Mouse (Mus musculus): ENCODE results near the gene Cenpt. TPM values are rescaled to one million over a fixed set of nuclear protein-coding genes. Genes with fewer than 3 reads are reported as not detected.

Gene Cenpt
- polyA plus RNA-seq (2016; fragmentation: Nextera tagmentation; extraction: Ambion mirVana): 49.5 and 57.9 TPM in 2 replicates

DNA sequence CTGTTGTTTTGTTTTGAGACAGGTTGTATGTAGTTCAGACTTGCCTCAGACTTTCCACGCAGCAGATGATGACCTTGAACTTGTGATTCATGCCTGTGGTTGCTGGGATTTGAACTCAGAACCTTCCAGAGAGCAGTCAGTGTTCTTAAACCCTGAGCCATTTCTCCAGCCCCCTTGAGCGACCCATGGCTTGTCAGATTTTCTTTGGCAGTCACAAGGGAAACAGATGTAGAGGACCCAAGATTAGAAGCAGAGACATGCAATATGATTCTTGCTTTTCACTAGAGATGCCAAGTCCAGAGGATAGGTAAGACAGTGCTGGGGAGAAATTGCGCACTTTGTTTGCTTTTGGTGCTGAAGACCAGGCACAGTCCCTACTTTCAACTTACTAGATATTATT lies at the start of gene Cenpt:
Cenpt (minus strand) TSS at position 101 of the 400 bp plus-strand sequence.
- H3K27ac ChIP-seq: no peak within 1 kb of the TSS
- H3K4me1 ChIP-seq: peaks cover 48% of the 10 kb centered on the region
- 93% methylated on average over 3 of the region's 3 CpGs for WGBS
- no peaks in the 10 kb centered on the region for H3K27me3 ChIP-seq (ENCODE audit: poor library complexity, severe bottlenecking)
- H3K36me3 ChIP-seq (replicated peaks): peaks cover 28% of the 10 kb centered on the region
- no peaks in the 10 kb centered on the region for H3K9me3 ChIP-seq
- H3K4me3 ChIP-seq: peak within 1 kb of the TSS; percentile 81; the same call in 1 of the 2 replicates
- DNase-seq (ENCODE audit: extremely low spot score, low spot score): no peak

DNA sequence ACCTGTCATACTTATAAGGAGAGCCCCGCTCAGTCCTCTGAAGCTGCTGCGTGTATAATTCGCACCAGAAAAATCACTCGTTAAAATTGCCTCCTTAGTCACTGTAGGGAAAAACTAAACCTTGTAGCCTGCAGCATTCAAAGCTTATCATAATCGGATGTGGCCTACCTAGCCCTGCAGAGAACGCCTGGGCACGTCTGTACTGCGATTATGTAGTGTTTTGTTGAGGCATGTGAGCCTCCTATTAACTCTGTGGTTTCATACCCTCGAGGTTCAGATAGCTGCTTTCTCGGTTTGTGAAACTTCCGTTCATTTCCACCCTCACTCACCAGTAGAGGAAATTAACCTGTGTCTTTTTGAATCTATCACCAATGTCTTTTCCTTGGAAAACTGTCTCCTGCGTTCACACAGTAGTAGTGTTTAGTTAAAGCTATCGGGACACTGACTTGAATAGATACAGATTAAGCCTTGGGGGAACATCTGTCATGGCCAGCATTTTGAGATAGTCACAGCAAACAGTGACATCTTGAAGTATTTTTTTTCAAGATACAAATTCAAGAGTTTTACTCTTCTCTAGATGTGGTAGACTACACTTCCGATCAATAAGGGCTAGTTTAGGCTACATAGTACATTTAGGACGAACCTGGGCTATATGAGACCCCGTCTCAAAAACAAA lies 48.0 kb upstream of the Cenpt start:
- H3K9me3 ChIP-seq: no peaks in the 10 kb centered on the region
- DNase-seq (ENCODE audit: extremely low spot score, low spot score): no peak
- H3K36me3 ChIP-seq (replicated peaks): 0 out of 2 replicates have a peak, but pooled peaks cover 2% of the 10 kb centered on the region
- no peaks in the 10 kb centered on the region for H3K27me3 ChIP-seq (ENCODE audit: poor library complexity, severe bottlenecking)
- peak overlapping the region; percentile 78 for H3K4me3 ChIP-seq
- H3K27ac ChIP-seq: peak overlapping the region; percentile 93
- peaks cover 13% of the 10 kb centered on the region for H3K4me1 ChIP-seq
- WGBS: 41% methylated on average over 16 of the region's 16 CpGs

DNA sequence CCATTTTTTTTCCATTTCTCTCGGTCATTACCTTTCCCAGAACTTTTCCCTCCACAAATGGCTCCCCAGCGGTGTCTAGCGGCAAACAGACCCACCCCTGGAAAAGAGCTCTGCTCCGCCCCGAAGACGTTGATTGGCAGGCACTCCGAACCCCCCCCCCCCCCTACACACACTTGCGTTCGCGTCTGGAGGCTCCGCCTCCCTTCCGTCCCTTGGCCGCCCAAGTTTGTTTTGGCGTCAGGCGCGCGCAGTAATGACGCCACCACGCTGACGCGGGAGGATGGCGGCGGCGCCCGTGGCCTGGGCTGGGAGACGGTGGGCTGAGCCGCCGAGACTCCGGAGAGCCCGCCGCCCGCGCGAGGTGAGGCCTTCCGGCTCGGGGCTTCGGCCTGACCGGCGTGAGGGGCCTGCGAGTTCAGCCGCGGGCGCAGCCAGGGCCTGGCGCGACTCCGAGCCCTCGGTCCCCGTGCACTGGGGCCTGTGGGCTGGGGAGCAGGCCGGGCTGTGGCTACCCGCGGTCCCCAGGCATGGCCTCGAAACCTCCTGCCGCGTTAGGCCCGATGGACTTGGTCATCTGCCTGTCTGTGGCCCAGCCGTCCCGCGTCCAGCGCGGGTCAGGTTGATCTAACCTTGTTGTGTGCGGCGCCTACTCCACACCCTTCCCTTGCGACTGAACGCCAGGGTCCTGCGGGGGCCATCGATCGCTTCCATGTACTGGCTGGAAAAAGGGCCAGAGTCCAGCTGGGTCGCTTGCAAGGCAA lies 47.3 kb upstream of the Cenpt start, which contains the start of gene Pskh1:
Pskh1 (plus strand) TSS at position 262 of the 761 bp plus-strand sequence.
- H3K4me1 ChIP-seq: peaks cover 13% of the 10 kb centered on the region
- peak; percentile 93 for DNase-seq (ENCODE audit: extremely low spot score, low spot score)
- H3K36me3 ChIP-seq (replicated peaks): 0 out of 2 replicates have a peak, but pooled peaks cover 2% of the 10 kb centered on the region
- H3K27me3 ChIP-seq (ENCODE audit: poor library complexity, severe bottlenecking): no peaks in the 10 kb centered on the region
- H3K4me3 ChIP-seq: peak within 1 kb of the TSS; percentile 78
- peak within 1 kb of the TSS; percentile 93 for H3K27ac ChIP-seq
- under 1% methylated on average over 68 of the region's 68 CpGs for WGBS
- no peaks in the 10 kb centered on the region for H3K9me3 ChIP-seq

DNA sequence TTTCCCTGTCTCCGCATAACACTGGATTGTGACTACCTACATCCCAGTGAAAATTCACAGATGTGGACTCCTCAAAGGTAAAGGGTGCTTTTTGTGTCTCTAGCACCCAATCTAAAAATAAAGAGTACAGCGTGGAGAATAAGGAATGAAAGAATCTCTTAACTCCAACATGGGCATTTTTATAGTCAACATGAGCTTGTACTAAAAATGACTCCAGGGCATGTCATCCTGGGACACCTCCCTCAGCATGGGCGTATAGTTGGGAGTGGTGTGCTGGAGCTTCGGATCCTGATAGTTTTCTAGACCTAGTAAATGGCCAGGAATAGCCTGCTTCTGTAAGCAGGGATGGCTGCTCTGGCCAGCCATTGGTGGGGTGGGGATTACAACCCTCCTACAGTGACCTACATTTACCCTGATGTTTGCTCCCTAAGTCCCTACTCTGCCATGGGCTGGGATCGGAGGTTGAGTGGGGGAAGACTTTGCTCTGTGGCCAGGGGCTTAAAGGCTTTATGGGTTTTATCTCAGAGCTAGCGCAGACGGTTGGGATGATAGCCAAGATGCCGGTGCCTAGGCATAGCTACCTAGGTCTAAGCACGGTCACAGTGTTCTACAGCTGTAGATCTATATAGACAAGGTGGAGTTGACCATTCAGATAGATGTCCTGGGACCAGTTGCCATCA lies 44.9 kb upstream of the Cenpt start:
- H3K9me3 ChIP-seq: no peaks in the 10 kb centered on the region
- no peak overlapping the region for H3K4me3 ChIP-seq
- H3K36me3 ChIP-seq (replicated peaks): peaks cover 18% of the 10 kb centered on the region; the same call in 1 of the 2 replicates
- H3K27me3 ChIP-seq (ENCODE audit: poor library complexity, severe bottlenecking): no peaks in the 10 kb centered on the region
- DNase-seq (ENCODE audit: extremely low spot score, low spot score): no peak
- WGBS: 84% methylated on average over 9 of the region's 9 CpGs
- H3K27ac ChIP-seq: no peak overlapping the region
- peaks cover 22% of the 10 kb centered on the region for H3K4me1 ChIP-seq

DNA sequence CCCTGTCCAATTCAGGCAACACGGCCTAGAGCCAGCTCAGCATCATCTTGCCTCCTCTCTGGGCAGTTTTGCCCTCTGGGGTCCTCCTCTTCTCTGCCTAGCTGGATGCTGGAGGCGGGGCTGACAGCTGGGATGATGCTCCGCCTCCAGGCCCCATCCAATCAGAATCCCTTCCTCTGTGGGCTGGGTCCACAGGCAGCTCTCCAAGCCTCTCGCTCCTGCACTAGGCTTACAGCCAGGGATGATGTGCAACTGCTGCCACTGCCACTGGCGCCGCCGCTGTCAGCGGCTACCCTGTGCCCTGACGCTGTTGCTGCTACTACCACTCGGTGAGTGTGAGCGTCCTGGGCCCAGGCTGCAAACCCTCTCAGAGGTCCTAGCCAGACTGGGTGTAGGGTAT lies 40.3 kb upstream of the Cenpt start, which contains the start of gene Nrn1l:
Nrn1l (plus strand) TSS at position 229 of the 400 bp plus-strand sequence.
- 5% methylated on average over 11 of the region's 11 CpGs for WGBS
- peak; percentile 75 for DNase-seq (ENCODE audit: extremely low spot score, low spot score)
- H3K4me1 ChIP-seq: peaks cover 10% of the 10 kb centered on the region
- no peaks in the 10 kb centered on the region for H3K27me3 ChIP-seq (ENCODE audit: poor library complexity, severe bottlenecking)
- 0 out of 2 replicates have a peak within 1 kb of the TSS, but pooled peaks have one; percentile 54 for H3K27ac ChIP-seq
- H3K4me3 ChIP-seq: peak within 1 kb of the TSS; percentile 31
- H3K36me3 ChIP-seq (replicated peaks): peaks cover 64% of the 10 kb centered on the region
- H3K9me3 ChIP-seq: no peaks in the 10 kb centered on the region

DNA sequence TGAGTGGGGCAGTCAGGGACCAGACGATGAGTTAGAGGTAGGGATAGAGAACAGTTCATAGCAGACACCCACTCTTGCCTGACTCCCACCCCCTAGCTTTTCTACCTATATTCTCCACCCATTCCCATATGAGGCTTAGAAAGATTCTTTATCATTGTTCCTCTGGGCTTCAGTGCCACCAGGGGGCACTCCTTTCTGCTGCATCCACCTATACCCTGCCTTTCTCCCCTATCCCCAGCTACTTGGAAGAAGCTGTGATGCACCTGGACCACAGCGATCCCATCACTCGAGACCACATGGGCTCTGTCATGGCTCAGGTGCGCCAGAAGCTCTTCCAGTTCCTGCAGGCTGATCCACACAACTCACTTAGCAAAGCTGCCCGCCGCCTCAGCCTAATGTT lies 39.4 kb upstream of the Cenpt start:
- H3K9me3 ChIP-seq: no peaks in the 10 kb centered on the region
- 91% methylated on average over 6 of the region's 6 CpGs for WGBS
- DNase-seq (ENCODE audit: extremely low spot score, low spot score): no peak
- H3K4me3 ChIP-seq: no peak overlapping the region
- H3K27me3 ChIP-seq (ENCODE audit: poor library complexity, severe bottlenecking): no peaks in the 10 kb centered on the region
- H3K36me3 ChIP-seq (replicated peaks): peaks cover 73% of the 10 kb centered on the region
- no peak overlapping the region for H3K27ac ChIP-seq
- peaks cover 10% of the 10 kb centered on the region for H3K4me1 ChIP-seq

DNA sequence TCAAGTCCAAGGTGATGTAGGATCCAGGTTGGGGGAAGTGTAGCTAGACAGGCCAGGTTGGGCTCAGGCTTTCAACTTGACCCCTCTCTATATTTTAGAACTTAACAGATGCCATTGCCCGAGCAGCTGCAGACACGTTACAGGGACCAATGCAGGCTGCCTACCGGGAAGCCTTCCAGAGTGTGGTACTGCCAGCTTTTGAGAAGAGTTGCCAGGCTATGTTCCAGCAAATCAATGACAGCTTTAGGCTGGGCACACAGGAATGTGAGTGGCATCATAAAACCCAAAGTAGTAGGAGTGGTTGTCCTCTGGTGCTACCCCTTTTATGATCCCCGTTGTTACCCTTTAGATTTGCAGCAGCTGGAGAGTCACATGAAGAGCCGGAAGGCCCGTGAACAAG lies 37.8 kb upstream of the Cenpt start:
- no peaks in the 10 kb centered on the region for H3K27me3 ChIP-seq (ENCODE audit: poor library complexity, severe bottlenecking)
- H3K4me3 ChIP-seq: no peak overlapping the region
- peaks cover 89% of the 10 kb centered on the region for H3K36me3 ChIP-seq (replicated peaks)
- peaks cover 10% of the 10 kb centered on the region for H3K4me1 ChIP-seq
- no peak overlapping the region for H3K27ac ChIP-seq
- DNase-seq (ENCODE audit: extremely low spot score, low spot score): no peak
- no peaks in the 10 kb centered on the region for H3K9me3 ChIP-seq
- 93% methylated on average over 6 of the region's 6 CpGs for WGBS

DNA sequence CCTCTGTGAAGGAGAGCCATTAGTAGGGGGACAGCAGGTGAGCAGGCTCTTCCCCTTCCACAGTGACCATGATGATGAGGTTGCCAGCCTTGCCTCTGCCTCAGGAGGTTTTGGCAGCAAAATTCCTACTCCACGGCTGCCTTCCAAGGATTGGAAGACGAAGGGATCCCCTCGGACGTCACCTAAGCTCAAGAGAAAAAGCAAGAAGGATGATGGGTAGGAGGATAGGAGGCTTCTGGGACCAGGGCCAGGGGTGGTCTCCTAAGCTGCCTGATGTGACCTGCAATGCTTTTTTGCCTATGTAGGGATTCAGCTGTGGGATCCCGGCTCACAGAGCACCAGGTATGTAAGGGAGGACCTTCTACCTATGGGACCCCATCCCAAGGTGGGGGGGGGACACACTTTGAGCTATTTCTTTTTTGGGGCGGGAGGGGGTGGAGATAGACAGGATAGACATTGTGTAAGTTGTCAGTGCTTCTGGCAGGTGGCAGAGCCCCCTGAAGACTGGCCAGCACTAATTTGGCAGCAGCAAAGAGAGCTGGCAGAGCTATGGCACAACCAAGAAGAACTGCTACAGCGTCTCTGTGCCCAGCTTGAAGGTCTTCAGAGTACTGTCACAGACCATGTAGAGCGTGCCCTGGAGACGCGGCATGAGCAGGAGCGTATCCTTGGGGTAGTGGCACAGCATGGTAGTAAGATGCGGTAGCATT lies 36.8 kb upstream of the Cenpt start:
- no peak overlapping the region for H3K27ac ChIP-seq
- no peaks in the 10 kb centered on the region for H3K9me3 ChIP-seq
- WGBS: 92% methylated on average over 12 of the region's 12 CpGs
- H3K4me1 ChIP-seq: peaks cover 10% of the 10 kb centered on the region
- H3K36me3 ChIP-seq (replicated peaks): peaks cover 95% of the 10 kb centered on the region
- no peaks in the 10 kb centered on the region for H3K27me3 ChIP-seq (ENCODE audit: poor library complexity, severe bottlenecking)
- no peak overlapping the region for H3K4me3 ChIP-seq
- DNase-seq (ENCODE audit: extremely low spot score, low spot score): no peak

DNA sequence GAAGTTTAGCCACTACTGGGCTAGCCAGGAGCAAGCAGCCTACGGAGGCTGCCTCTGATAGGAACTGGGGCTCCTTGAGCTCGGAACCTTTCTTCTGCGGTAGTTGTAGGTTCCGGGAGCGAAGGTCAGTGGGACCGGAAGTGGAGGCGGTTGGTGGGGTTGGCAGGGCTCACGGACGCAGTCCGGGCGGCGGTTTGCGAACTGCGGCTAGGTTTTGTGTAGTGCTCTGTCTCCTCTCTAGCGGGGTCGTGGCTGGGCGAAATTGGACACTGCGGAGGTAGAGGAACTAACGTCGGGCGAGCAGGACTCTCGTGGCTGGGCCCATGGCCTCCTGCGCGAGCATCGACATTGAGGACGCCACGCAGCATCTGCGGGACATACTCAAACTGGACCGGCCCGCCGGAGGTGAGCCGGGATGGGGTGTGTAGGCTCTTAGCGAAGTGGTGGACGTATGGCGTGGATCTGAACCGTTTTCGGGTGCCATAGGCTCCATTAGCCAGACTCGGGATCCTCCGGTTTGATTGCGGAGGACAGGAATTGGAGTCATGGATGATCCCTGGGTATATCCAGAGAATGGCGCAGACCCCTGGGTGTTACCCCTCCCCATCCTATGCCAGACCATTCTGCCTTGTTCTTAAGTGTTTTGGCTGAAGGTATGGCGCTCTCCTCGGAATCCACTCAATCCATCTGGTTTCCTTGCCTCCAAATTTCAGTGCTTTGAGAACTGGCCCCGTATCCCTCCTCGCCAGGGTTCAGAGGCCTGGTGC lies 27.9 kb upstream of the Cenpt start, which contains the start of gene Edc4:
Edc4 (plus strand) TSS at position 128 of the 767 bp plus-strand sequence.
- DNase-seq (ENCODE audit: extremely low spot score, low spot score): peak; percentile 86
- Histone ChIP-seq H3K36me3 (replicated peaks) (peaks cover 64% of the 10 kb centered on the region), H3K4me1 (peaks cover 27% of the 10 kb centered on the region), H3K4me3 (peak within 1 kb of the TSS; percentile 96), H3K27me3 (ENCODE audit: poor library complexity, severe bottlenecking) (no peaks in the 10 kb centered on the region), H3K9me3 (no peaks in the 10 kb centered on the region), H3K27ac (peak within 1 kb of the TSS; percentile 89)
- 1% methylated on average over 45 of the region's 45 CpGs for WGBS

DNA sequence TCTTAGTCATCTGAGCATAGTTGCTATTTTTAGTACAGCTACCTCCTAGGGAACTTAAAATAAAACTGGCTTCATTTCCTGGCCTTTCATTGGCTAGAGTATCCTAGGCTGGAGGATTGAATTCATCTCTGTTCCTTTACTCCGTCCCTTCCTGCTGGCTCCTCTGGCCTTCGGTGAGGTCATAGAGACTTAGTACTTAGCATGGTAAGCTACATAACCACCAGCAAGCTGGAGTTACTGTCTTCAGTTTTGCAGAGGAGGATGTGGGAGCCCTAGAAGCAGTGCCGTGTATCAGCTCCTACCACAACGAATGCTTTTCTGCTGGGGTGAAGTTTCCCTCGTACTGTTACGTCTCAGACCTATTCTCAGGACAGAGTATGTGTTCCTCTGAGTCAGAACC lies 21.2 kb upstream of the Cenpt start:
- Histone ChIP-seq H3K9me3 (no peaks in the 10 kb centered on the region), H3K36me3 (replicated peaks) (peaks cover 95% of the 10 kb centered on the region), H3K27ac (no peak overlapping the region), H3K4me1 (no peaks in the 10 kb centered on the region), H3K27me3 (ENCODE audit: poor library complexity, severe bottlenecking) (no peaks in the 10 kb centered on the region), H3K4me3 (no peak overlapping the region)
- WGBS: 90% methylated on average over 6 of the region's 6 CpGs
- DNase-seq (ENCODE audit: extremely low spot score, low spot score): no peak

DNA sequence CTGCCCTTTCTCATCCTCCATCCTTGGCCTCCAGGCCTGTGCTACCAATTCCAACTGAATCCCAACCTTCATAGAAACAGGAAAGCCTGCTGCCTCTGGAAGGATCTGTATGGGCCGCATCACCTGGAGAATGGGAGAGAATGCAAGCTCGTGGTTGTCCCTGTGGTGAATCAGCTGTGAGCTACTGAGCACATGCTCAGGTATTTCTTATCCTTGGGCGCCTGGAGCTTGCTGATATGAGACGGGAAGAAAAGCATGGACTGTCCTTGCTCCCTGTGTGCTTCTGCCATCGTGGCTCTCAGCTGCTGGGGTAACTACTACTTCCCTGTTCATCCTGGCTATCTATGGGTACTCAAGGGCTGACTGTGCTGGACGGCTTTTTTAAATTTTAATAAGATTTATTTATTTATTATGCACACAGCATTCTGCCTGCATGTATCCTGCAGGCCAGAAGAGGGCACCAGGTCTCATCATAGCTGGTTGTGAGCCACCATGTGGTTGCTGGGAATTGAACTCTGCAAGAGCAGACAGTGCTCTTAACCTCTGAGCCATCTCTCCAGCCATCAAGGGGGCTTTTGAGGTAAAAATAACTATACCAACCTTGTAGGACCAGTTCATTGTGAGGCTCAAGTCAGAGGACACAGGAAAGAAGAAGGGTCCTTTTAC lies 13.4 kb upstream of the Cenpt start:
- Histone ChIP-seq H3K27me3 (ENCODE audit: poor library complexity, severe bottlenecking) (no peaks in the 10 kb centered on the region), H3K27ac (no peak overlapping the region), H3K4me3 (no peak overlapping the region), H3K36me3 (replicated peaks) (peaks cover 91% of the 10 kb centered on the region), H3K9me3 (no peaks in the 10 kb centered on the region), H3K4me1 (peaks cover 30% of the 10 kb centered on the region)
- WGBS: 87% methylated on average over 6 of the region's 6 CpGs
- DNase-seq (ENCODE audit: extremely low spot score, low spot score): no peak

Data from forebrain, embryonic 10.5 days (tissue).